Mouse (Mus musculus) megakaryocyte, embryonic 14.5 days (primary cell): ENCODE results near the gene Hoxc11.

Experiments used
- FLI1 ChIP-seq: IDR thresholded peaks from 2 replicates; pipeline ENCODE4 v1.6.1; 2012; ENCODE audit warnings: low read length, inconsistent platforms, mixed read lengths
- GATA1 ChIP-seq: IDR thresholded peaks from 3 replicates; pipeline ENCODE4 v1.6.1; 2012; ENCODE audit warnings: mixed read lengths, low read length, inconsistent platforms, borderline replicate concordance

DNA sequence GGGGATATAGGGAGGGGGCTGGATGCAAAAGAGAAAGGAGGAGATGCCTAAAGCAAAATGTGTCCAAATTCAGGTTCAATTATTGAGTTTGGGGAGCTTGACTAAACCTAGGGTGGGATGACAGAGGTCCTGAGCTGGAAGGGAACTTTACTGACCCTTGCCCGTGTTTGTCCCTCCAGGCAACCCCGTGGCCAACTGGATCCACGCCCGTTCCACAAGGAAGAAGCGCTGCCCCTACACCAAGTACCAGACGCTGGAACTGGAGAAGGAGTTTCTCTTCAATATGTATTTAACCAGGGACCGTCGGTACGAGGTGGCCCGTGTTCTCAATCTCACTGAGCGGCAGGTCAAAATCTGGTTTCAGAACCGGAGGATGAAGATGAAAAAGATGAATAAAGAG, 29.5 kb downstream of the Hoxc11 start:
- no peak for TF ChIP-seq GATA1
- no peak for TF ChIP-seq FLI1
